Mouse (Mus musculus) kidney, postnatal 0 days (tissue): ENCODE measurements around the gene Mef2d. TPM values are rescaled to one million over a fixed set of nuclear protein-coding genes. Genes with fewer than 3 reads are reported as not detected.

Experiments
- ATAC-seq: fragments of 200-750 bp; cut with Nextera tagmentation; replicated peaks from 2 replicates; pipeline ENCODE4 v1.8.0; 2017; ENCODE audit warnings: low read depth, moderate number of reproducible peaks, moderate TSS enrichment, moderate library complexity; ENCODE audit not compliant: low FRiP score
- DNase-seq: peaks from one replicate; pipeline ENCODE4 v3.0.0-alpha.2; 2016; ENCODE audit warnings: low spot score
- H3K27ac ChIP-seq: fragments of 300-500 bp; sonication (generic); 2 replicates; pipeline ENCODE4 v1.5.1; 2014; ENCODE audit warnings: mild to moderate bottlenecking
- H3K27me3 ChIP-seq: fragments of 300-500 bp; sonication (generic); 2 replicates; pipeline ENCODE4 v1.6.1; 2014; ENCODE audit warnings: low read length, mixed read lengths; ENCODE audit not compliant: insufficient read depth
- H3K36me3 ChIP-seq: fragments of 300-500 bp; sonication (generic); 2 replicates; pipeline ENCODE4 v1.6.1; 2014; ENCODE audit warnings: low read length, mixed read lengths; ENCODE audit not compliant: insufficient read depth
- H3K4me1 ChIP-seq: fragments of 300-500 bp; sonication (generic); replicated peaks from 2 replicates; pipeline ENCODE4 v1.6.1; 2014; ENCODE audit warnings: antibody characterized with exemption, low read length, mixed read lengths; ENCODE audit not compliant: insufficient read depth
- H3K4me2 ChIP-seq: fragments of 300-500 bp; sonication (generic); 2 replicates; pipeline ENCODE4 v1.6.1; 2014; ENCODE audit warnings: mild to moderate bottlenecking, low read length, moderate library complexity, mixed read lengths
- H3K4me3 ChIP-seq: fragments of 300-500 bp; sonication (generic); replicated peaks from 2 replicates; pipeline ENCODE4 v1.5.1; 2014; ENCODE audit warnings: low read depth, low read length
- H3K9ac ChIP-seq: fragments of 300-500 bp; sonication (generic); 2 replicates; pipeline ENCODE4 v1.6.1; 2014; ENCODE audit warnings: low read depth, low read length
- H3K9me3 ChIP-seq: fragments of 300-500 bp; sonication (generic); replicated peaks from 2 replicates; pipeline ENCODE4 v1.6.1; 2016; ENCODE audit warnings: low read length, inconsistent platforms, mixed read lengths
- CTCF ChIP-seq: IDR thresholded peaks from 2 replicates; pipeline ENCODE4 v1.5.1; 2016; ENCODE audit warnings: antibody characterized with exemption, low read depth, mild to moderate bottlenecking, moderate library complexity
- WGBS: fragments of 180-500 bp; shearing (Covaris S2); extraction: QIAGEN DNeasy Blood & Tissue Kit; methylation state at CpG from one replicate; pipeline ENCODE4 v1.1.7; 2014; 5-methylcytosine and 5-hydroxymethylcytosine counted together
- polyA plus RNA-seq: library from polyadenylated mRNA; unstranded; fragments of >200 nt; fragmentation: Nextera tagmentation; extraction: Ambion mirVana; gene quantifications from 2 replicates; pipeline ENCODE4 v1.2.1, GENCODE M21; 2015

Gene Mef2d
- polyA plus RNA-seq, 1 experiment from 2014 or later: 16.2 TPM

DNA sequence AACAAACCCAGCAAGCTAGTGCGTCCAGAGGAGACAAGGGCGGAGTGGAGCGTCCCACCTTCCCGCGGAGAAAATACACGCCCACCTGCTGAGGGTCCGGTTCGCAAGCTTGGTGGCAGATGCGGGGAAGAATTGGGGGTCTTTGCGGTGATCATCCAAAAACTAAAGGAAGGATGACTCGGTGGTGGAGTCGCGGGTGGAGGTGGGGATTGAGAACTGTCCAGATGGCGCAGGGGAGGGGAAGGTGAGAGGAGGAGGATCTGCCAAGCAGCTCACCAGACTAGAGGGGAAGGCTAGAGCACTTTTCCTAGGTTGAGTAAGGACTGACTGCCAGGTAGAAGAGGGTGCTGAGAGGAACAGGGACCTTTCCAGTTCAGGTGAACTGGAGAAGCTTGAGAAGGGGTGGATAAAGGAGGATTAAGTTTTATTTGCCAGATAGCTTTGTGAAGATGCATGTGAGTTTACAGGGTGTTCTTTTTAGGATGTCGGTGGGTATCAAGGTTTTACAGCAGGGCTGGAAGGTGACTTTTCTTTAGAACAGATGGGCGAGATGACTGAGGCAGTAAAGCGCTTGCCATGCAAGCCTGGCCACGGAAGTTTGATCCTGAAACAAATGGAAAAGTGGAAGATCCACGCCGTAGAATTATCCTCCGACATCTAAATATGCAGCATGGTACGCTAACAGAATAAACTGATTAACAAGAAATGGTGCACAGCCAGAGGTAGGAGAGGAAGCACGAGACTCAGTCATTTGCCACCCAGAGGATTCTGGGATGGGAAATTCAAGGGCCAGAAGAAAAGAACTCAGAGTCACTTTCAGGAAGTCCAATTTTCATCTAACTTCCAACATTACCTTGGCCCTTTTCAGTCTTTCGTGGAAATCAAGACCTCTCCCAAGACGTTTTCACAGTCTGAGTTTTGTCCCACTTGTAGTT is 2.7 kb upstream of the Mef2d start:
- TF ChIP-seq CTCF: no peak
- peaks cover 43% of the 10 kb centered on the region for H3K4me1 ChIP-seq
- WGBS: 15% methylated on average over 25 of the region's 25 CpGs
- peak overlapping the region; percentile 54 for H3K9ac ChIP-seq
- peak overlapping the region; percentile 94 for H3K4me2 ChIP-seq
- no peak for DNase-seq
- H3K36me3 ChIP-seq: no peaks in the 10 kb centered on the region
- ATAC-seq: no peak
- H3K9me3 ChIP-seq: no peaks in the 10 kb centered on the region
- H3K27me3 ChIP-seq: no peaks in the 10 kb centered on the region
- H3K27ac ChIP-seq: peak overlapping the region; percentile 97
- peak overlapping the region; percentile 48 for H3K4me3 ChIP-seq

DNA sequence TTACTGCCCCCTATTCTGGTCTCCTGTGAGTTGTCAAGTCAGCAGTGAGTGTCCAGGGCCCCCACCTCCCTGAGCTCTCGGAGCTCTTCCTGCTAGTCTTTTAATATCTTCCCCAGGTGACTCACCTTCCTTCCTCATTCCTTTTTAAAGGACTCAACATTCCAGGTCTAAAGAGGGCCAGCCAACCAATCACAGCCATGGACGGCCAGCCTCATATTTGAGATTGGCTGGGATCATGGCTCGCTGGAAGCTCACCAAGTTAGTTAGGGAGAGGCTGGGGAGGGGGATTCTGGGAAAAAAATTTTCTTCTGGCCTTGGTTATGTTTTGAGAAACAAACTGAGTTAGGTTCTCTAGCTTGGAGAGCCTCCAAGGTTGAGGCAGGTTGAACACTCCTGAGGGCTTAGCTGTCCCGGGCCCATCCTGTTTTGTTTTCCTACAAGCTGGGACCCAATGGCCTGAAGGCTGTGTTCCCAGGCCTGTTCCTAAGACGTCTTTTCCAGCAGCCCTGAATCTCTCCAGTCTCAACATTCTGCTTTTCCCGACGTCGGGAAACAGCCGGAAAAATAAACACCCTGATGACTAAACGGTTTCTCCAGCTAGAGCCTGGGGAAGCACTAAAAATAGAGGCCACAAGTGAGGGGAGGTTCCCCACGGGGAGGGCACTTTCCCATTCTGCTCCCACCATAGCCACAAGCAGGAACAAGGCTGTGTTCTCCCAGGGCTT is 1.8 kb upstream of the Mef2d start:
- Histone ChIP-seq H3K36me3 (no peaks in the 10 kb centered on the region), H3K9ac (0 out of 2 replicates have a peak overlapping the region, but pooled peaks have one; percentile 31)
- 11% methylated on average over 11 of the region's 11 CpGs for WGBS

GRCm38 (mm10) chr3:88140903-88141430 is 1.2 kb upstream of the Mef2d start:
- ATAC-seq (no peak), DNase-seq (no peak)

More for the DNA sequence above, 1.8 kb upstream of the Mef2d start:
- DNase-seq (peak; percentile 68), ATAC-seq (no peak)
- Histone ChIP-seq H3K4me1 (peaks cover 52% of the 10 kb centered on the region), H3K4me3 (no peak overlapping the region), H3K27me3 (no peaks in the 10 kb centered on the region), H3K9me3 (no peaks in the 10 kb centered on the region), H3K4me2 (peak overlapping the region; percentile 94), H3K27ac (peak overlapping the region; percentile 97)
- no peak for TF ChIP-seq CTCF

GRCm38 (mm10) chr3:88141439-88141786 is 759 bp upstream of the Mef2d start:
- Histone ChIP-seq H3K4me1 (peaks cover 62% of the 10 kb centered on the region), H3K36me3 (no peaks in the 10 kb centered on the region), H3K27ac (peak overlapping the region; percentile 97), H3K9ac (peak overlapping the region; percentile 89), H3K9me3 (no peaks in the 10 kb centered on the region), H3K4me2 (peak overlapping the region; percentile 94), H3K27me3 (no peaks in the 10 kb centered on the region), H3K4me3 (peak overlapping the region; percentile 65)
- DNase-seq (peak; percentile 74), ATAC-seq (no peak)
- TF ChIP-seq CTCF: no peak
- 5% methylated on average over 9 of the region's 9 CpGs for WGBS

More at GRCm38 (mm10) chr3:88140903-88141430, 1.2 kb upstream of the Mef2d start:
- Histone ChIP-seq H3K9ac (0 out of 2 replicates have a peak overlapping the region, but pooled peaks have one; percentile 31), H3K27me3 (no peaks in the 10 kb centered on the region), H3K4me3 (peak overlapping the region; percentile 65; the same call in 1 of the 2 replicates), H3K9me3 (no peaks in the 10 kb centered on the region), H3K36me3 (no peaks in the 10 kb centered on the region), H3K4me1 (peaks cover 58% of the 10 kb centered on the region), H3K27ac (peak overlapping the region; percentile 97), H3K4me2 (peak overlapping the region; percentile 94)
- WGBS: 30% methylated on average over 6 of the region's 6 CpGs
- TF ChIP-seq CTCF: no peak

DNA sequence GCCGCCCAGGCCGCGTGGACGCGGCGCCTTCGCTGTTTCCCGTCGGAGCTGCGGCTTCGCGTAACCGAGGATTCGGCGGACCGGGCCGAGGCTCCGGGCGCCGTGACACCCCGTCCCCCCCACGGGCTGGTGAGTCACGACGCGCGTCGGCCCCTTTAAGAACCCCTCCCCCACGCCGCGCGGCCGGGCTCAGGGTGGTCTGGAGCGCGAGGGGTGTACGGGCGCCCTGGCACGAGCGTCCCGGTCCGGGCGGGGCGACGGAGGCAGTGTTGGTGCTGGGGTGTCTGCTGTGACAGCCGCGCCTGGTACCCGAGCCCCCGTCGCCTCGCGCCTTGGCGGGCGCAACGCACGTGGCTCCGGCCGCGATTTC is 359 bp downstream of the Mef2d start:
- peak; percentile 26 for ATAC-seq
- H3K4me3 ChIP-seq: peak overlapping the region; percentile 65
- H3K4me1 ChIP-seq: peaks cover 65% of the 10 kb centered on the region

More for the DNA sequence above, 359 bp downstream of the Mef2d start:
- H3K4me2 ChIP-seq: peak overlapping the region; percentile 94
- H3K9me3 ChIP-seq: no peaks in the 10 kb centered on the region
- no peak for TF ChIP-seq CTCF
- peak overlapping the region; percentile 89 for H3K9ac ChIP-seq
- no peaks in the 10 kb centered on the region for H3K36me3 ChIP-seq
- WGBS: under 1% methylated on average over 50 of the region's 57 CpGs
- no peak for DNase-seq
- H3K27ac ChIP-seq: peak overlapping the region; percentile 97
- no peaks in the 10 kb centered on the region for H3K27me3 ChIP-seq
